Mouse (Mus musculus) C2C12 (cell line): ENCODE results near the gene Pde1c. TPM values are rescaled to one million over a fixed set of nuclear protein-coding genes. Genes with fewer than 3 reads are reported as not detected.

Source experiments
- H3K27me3 ChIP-seq: one replicate; pipeline ENCODE4 v1.6.1; 2011; ENCODE audit not compliant: control insufficient read depth, insufficient read depth, insufficient read length
- H3K36me3 ChIP-seq: one replicate; pipeline ENCODE4 v1.6.1; 2011; ENCODE audit not compliant: control insufficient read depth, insufficient read depth
- H3K4me3 ChIP-seq: one replicate; pipeline ENCODE4 v1.5.1; 2011; ENCODE audit warnings: mild to moderate bottlenecking, control low read depth; ENCODE audit not compliant: poor library complexity, insufficient read depth, severe bottlenecking
- H3K79me2 ChIP-seq: one replicate; pipeline ENCODE4 v1.6.1; 2011; ENCODE audit not compliant: control insufficient read depth, insufficient read depth
- H3K79me3 ChIP-seq: one replicate; pipeline ENCODE4 v1.6.1; 2011; ENCODE audit warnings: low read depth, control low read depth
- H3ac ChIP-seq: one replicate; pipeline ENCODE3; 2011; ENCODE audit warnings: low read depth; ENCODE audit not compliant: control insufficient read depth, insufficient read length
- CEBPB ChIP-seq: IDR thresholded peaks from one replicate; pipeline ENCODE4 v1.6.1; 2011; ENCODE audit warnings: low read depth, mild to moderate bottlenecking, control low read depth, moderate library complexity
- CTCF ChIP-seq: IDR thresholded peaks from one replicate; pipeline ENCODE4 v1.5.1; 2011; ENCODE audit not compliant: control insufficient read depth, insufficient read depth, insufficient read length
- FOSL1 ChIP-seq: IDR thresholded peaks from one replicate; pipeline ENCODE4 v1.8.0; 2011; ENCODE audit warnings: mild to moderate bottlenecking, low read length; ENCODE audit not compliant: poor library complexity, insufficient read depth, severe bottlenecking
- MAX ChIP-seq: IDR thresholded peaks from one replicate; pipeline ENCODE4 v1.6.1; 2011; ENCODE audit warnings: mild to moderate bottlenecking, control low read depth
- MYOD1 ChIP-seq: IDR thresholded peaks from one replicate; pipeline ENCODE4 v1.6.1; 2011; ENCODE audit warnings: low read depth; ENCODE audit not compliant: control insufficient read depth, insufficient read length
- MYOG ChIP-seq: IDR thresholded peaks from one replicate; pipeline ENCODE4 v1.6.1; 2011; ENCODE audit not compliant: control insufficient read depth, insufficient read length; ENCODE audit errors: extremely low read depth
- USF1 ChIP-seq: IDR thresholded peaks from one replicate; pipeline ENCODE4 v1.6.1; 2011; ENCODE audit warnings: low read depth, mild to moderate bottlenecking, control low read depth, moderate library complexity
- polyA plus RNA-seq: library from polyadenylated mRNA; unstranded; fragments of >200 nt; fragmentation: generic; extraction: Trizol; gene quantifications from one replicate; pipeline ENCODE4 v1.2.1, GENCODE M21; 2012; ENCODE audit warnings: missing spikeins

Gene Pde1c
- polyA plus RNA-seq, 1 experiment: 0.05 TPM

GRCm38 (mm10) chr6:56362128-56362545 lies 206.8 kb downstream of the Pde1c start:
- Histone ChIP-seq H3K27me3 (no peaks in the 10 kb centered on the region), H3K36me3 (no peaks in the 10 kb centered on the region), H3ac (no peak overlapping the region), H3K79me3 (no peaks in the 10 kb centered on the region), H3K4me3 (no peak overlapping the region), H3K79me2 (no peaks in the 10 kb centered on the region)
- TF ChIP-seq USF1: no peak
- no peak for TF ChIP-seq MYOD1
- TF ChIP-seq MYOG: no peak
- TF ChIP-seq CEBPB: no peak

- Histone ChIP-seq H3K4me3 (no peak overlapping the region), H3K79me3 (no peaks in the 10 kb centered on the region), H3K27me3 (no peaks in the 10 kb centered on the region), H3K36me3 (no peaks in the 10 kb centered on the region), H3ac (no peak overlapping the region), H3K79me2 (no peaks in the 10 kb centered on the region)
- TF ChIP-seq MAX (no peak), MYOD1 (no peak), CEBPB (no peak), MYOG (no peak), USF1 (no peak), FOSL1 (no peak), CTCF (no peak)
Observed at GRCm38 (mm10) chr6:56361348-56362127, 207.4 kb downstream of the Pde1c start.

GRCm38 (mm10) chr6:56360086-56360485 lies 208.8 kb downstream of the Pde1c start:
- Histone ChIP-seq H3K79me3 (no peaks in the 10 kb centered on the region), H3K4me3 (no peak overlapping the region)

GRCm38 (mm10) chr6:56359126-56359525 lies 209.8 kb downstream of the Pde1c start:
- no peaks in the 10 kb centered on the region for H3K79me2 ChIP-seq
- H3K79me3 ChIP-seq: no peaks in the 10 kb centered on the region
- H3K4me3 ChIP-seq: no peak overlapping the region
- H3K36me3 ChIP-seq: no peaks in the 10 kb centered on the region
- H3K27me3 ChIP-seq: no peaks in the 10 kb centered on the region
- H3ac ChIP-seq: no peak overlapping the region
- TF ChIP-seq FOSL1 (no peak), CEBPB (no peak), MYOG (no peak), MAX (no peak), USF1 (no peak), MYOD1 (no peak), CTCF (no peak)

More at GRCm38 (mm10) chr6:56360086-56360485, 208.8 kb downstream of the Pde1c start:
- Histone ChIP-seq H3K79me2 (no peaks in the 10 kb centered on the region), H3K36me3 (no peaks in the 10 kb centered on the region), H3ac (no peak overlapping the region), H3K27me3 (no peaks in the 10 kb centered on the region)
- TF ChIP-seq FOSL1 (no peak), MYOD1 (no peak), USF1 (no peak), MYOG (no peak), CTCF (no peak)

- no peaks in the 10 kb centered on the region for H3K27me3 ChIP-seq
- H3K36me3 ChIP-seq: no peaks in the 10 kb centered on the region
- H3K79me3 ChIP-seq: no peaks in the 10 kb centered on the region
- no peak overlapping the region for H3ac ChIP-seq
- H3K4me3 ChIP-seq: no peak overlapping the region
- no peaks in the 10 kb centered on the region for H3K79me2 ChIP-seq
- TF ChIP-seq MYOG (no peak), MYOD1 (no peak), CTCF (no peak), MAX (no peak), CEBPB (no peak), FOSL1 (no peak), USF1 (no peak)
Observed at GRCm38 (mm10) chr6:56347207-56347606, 221.7 kb downstream of the Pde1c start.

- H3K79me2 ChIP-seq: no peaks in the 10 kb centered on the region
- H3K27me3 ChIP-seq: no peaks in the 10 kb centered on the region
- H3K4me3 ChIP-seq: no peak overlapping the region
- no peak for TF ChIP-seq MYOD1
- no peak for TF ChIP-seq CTCF
- no peak for TF ChIP-seq USF1
- no peak for TF ChIP-seq MAX
- no peak for TF ChIP-seq CEBPB
- TF ChIP-seq MYOG: no peak
- no peak for TF ChIP-seq FOSL1
- no peaks in the 10 kb centered on the region for H3K36me3 ChIP-seq
- no peak overlapping the region for H3ac ChIP-seq
- H3K79me3 ChIP-seq: no peaks in the 10 kb centered on the region
Observed at GRCm38 (mm10) chr6:56345082-56345481, 223.8 kb downstream of the Pde1c start.
